Mouse (Mus musculus) forebrain, postnatal 0 days (tissue): ENCODE measurements at regions not wholly inside any gene's neighbourhood (a gene's known extent, or its start where the extent isn't known, plus 50 kb on each side); places are given as distances from the start of the nearest gene placed in this dataset.

ENCODE experiments used
- ATAC-seq: fragments of 200-750 bp; cut with Nextera tagmentation; 2 replicates; pipeline ENCODE4 v1.8.0; 2017; ENCODE audit warnings: mild to moderate bottlenecking, moderate library complexity
- DNase-seq: peaks from one replicate; pipeline ENCODE4 v3.0.0-alpha.2; 2015
- H3K27ac ChIP-seq: fragments of 300-500 bp; sonication (generic); 2 replicates; pipeline ENCODE4 v1.5.1; 2014; ENCODE audit warnings: low read depth, mild to moderate bottlenecking, antibody characterized with exemption, low read length, moderate library complexity, mixed read lengths
- H3K27me3 ChIP-seq: fragments of 300-500 bp; sonication (generic); 2 replicates; pipeline ENCODE4 v1.6.1; 2014; ENCODE audit warnings: mild to moderate bottlenecking, low read length, mixed read lengths; ENCODE audit not compliant: insufficient read depth
- H3K36me3 ChIP-seq: fragments of 300-500 bp; sonication (generic); 2 replicates; pipeline ENCODE4 v1.6.1; 2014; ENCODE audit warnings: mild to moderate bottlenecking, moderate library complexity; ENCODE audit not compliant: insufficient read depth
- H3K4me1 ChIP-seq: fragments of 300-500 bp; sonication (generic); 2 replicates; pipeline ENCODE4 v1.6.1; 2014; ENCODE audit warnings: antibody characterized with exemption; ENCODE audit not compliant: insufficient read depth
- H3K4me2 ChIP-seq: fragments of 300-500 bp; sonication (generic); 2 replicates; pipeline ENCODE4 v1.6.1; 2014; ENCODE audit warnings: low read depth, mild to moderate bottlenecking, moderate library complexity
- H3K4me3 ChIP-seq: fragments of 300-500 bp; sonication (generic); 2 replicates; pipeline ENCODE4 v1.5.1; 2014; ENCODE audit warnings: low read depth, low read length, mixed read lengths
- H3K9ac ChIP-seq: fragments of 300-500 bp; sonication (generic); 2 replicates; pipeline ENCODE4 v1.6.1; 2014; ENCODE audit warnings: mild to moderate bottlenecking
- H3K9me3 ChIP-seq: fragments of 300-500 bp; sonication (generic); 2 replicates; pipeline ENCODE4 v1.6.1; 2016; ENCODE audit warnings: low read length
- CTCF ChIP-seq: sonication (generic); IDR thresholded peaks from 2 replicates; pipeline ENCODE4 v1.5.1; 2016; ENCODE audit warnings: antibody characterized with exemption, control low read depth, low read depth
- WGBS: fragments of 180-500 bp; shearing (Covaris S2); extraction: QIAGEN DNeasy Blood & Tissue Kit; methylation state at CpG from one replicate; pipeline ENCODE4 v1.1.7; 2014; 5-methylcytosine and 5-hydroxymethylcytosine counted together

GRCm38 (mm10) chr12:12034521-12034920, 227.4 kb upstream of the Fam49a start:
- Histone ChIP-seq H3K4me3 (no peak overlapping the region), H3K4me1 (no peaks in the 10 kb centered on the region), H3K9ac (no peak overlapping the region), H3K36me3 (no peaks in the 10 kb centered on the region), H3K9me3 (no peaks in the 10 kb centered on the region), H3K4me2 (no peak overlapping the region), H3K27ac (no peak overlapping the region), H3K27me3 (no peaks in the 10 kb centered on the region)
- TF ChIP-seq CTCF: no peak
- ATAC-seq (no peak), DNase-seq (no peak)

GRCm38 (mm10) chr12:12039217-12039616, 222.7 kb upstream of the Fam49a start:
- Histone ChIP-seq H3K27ac (no peak overlapping the region), H3K4me1 (no peaks in the 10 kb centered on the region), H3K9ac (no peak overlapping the region), H3K4me2 (no peak overlapping the region), H3K27me3 (no peaks in the 10 kb centered on the region), H3K4me3 (no peak overlapping the region), H3K9me3 (no peaks in the 10 kb centered on the region), H3K36me3 (no peaks in the 10 kb centered on the region)
- TF ChIP-seq CTCF: no peak
- WGBS: 97% methylated on average over 1 of the region's 1 CpGs
- ATAC-seq: no peak
- no peak for DNase-seq

GRCm38 (mm10) chr12:12062215-12062614, 199.7 kb upstream of the Fam49a start:
- DNase-seq: no peak
- no peaks in the 10 kb centered on the region for H3K27me3 ChIP-seq
- no peak overlapping the region for H3K4me3 ChIP-seq
- H3K9me3 ChIP-seq: no peaks in the 10 kb centered on the region
- H3K9ac ChIP-seq: no peak overlapping the region
- H3K4me1 ChIP-seq: no peaks in the 10 kb centered on the region
- 96% methylated on average over 4 of the region's 4 CpGs for WGBS
- no peaks in the 10 kb centered on the region for H3K36me3 ChIP-seq
- TF ChIP-seq CTCF: no peak
- H3K27ac ChIP-seq: no peak overlapping the region
- no peak overlapping the region for H3K4me2 ChIP-seq
- no peak for ATAC-seq

- peak; percentile 5 for DNase-seq
- ATAC-seq: peak; percentile 74
- Histone ChIP-seq H3K4me1 (no peaks in the 10 kb centered on the region), H3K27me3 (no peaks in the 10 kb centered on the region), H3K36me3 (no peaks in the 10 kb centered on the region), H3K9me3 (no peaks in the 10 kb centered on the region), H3K9ac (no peak overlapping the region), H3K27ac (no peak overlapping the region), H3K4me2 (no peak overlapping the region), H3K4me3 (no peak overlapping the region)
- no peak for TF ChIP-seq CTCF
- 50% methylated on average over 1 of the region's 1 CpGs for WGBS
These were observed 198.0 kb upstream of the Fam49a start for GRCm38 (mm10) chr12:12063910-12064309.

DNA sequence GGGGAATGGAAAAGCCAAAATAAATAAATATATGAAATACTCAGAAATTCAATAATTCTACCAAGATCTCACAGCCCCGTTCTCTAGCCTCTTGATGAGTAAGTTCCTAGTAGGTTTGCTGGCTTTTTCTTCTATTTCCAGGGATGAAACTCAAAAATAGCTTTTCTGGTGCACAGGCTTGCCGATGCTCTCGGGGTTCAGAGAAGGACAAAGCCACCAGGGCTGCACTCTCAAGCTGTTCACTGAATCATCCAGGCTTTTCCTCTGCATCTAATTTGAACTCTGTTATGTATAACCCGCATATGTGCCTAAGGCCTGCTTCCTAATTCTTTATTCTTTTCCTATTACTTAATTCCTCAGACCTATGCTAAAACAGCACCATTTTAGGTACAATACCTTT, 197.5 kb upstream of the Fam49a start:
- H3K4me3 ChIP-seq: no peak overlapping the region
- ATAC-seq: 0 out of 2 replicates have a peak, but pooled peaks have one; percentile 32
- WGBS: 78% methylated on average over 4 of the region's 4 CpGs
- no peak for DNase-seq
- H3K4me1 ChIP-seq: no peaks in the 10 kb centered on the region
- no peaks in the 10 kb centered on the region for H3K27me3 ChIP-seq
- no peak overlapping the region for H3K4me2 ChIP-seq
- H3K9ac ChIP-seq: no peak overlapping the region
- H3K27ac ChIP-seq: no peak overlapping the region
- H3K9me3 ChIP-seq: no peaks in the 10 kb centered on the region
- no peak for TF ChIP-seq CTCF
- no peaks in the 10 kb centered on the region for H3K36me3 ChIP-seq

GRCm38 (mm10) chr12:12088338-12088737, 173.6 kb upstream of the Fam49a start:
- Histone ChIP-seq H3K9me3 (no peaks in the 10 kb centered on the region), H3K4me2 (no peak overlapping the region), H3K4me1 (no peaks in the 10 kb centered on the region), H3K36me3 (no peaks in the 10 kb centered on the region), H3K4me3 (no peak overlapping the region), H3K27ac (no peak overlapping the region), H3K27me3 (no peaks in the 10 kb centered on the region), H3K9ac (no peak overlapping the region)
- DNase-seq (no peak), ATAC-seq (no peak)
- 88% methylated on average over 2 of the region's 2 CpGs for WGBS
- no peak for TF ChIP-seq CTCF
